Mouse (Mus musculus) liver, embryonic 12.5 days (tissue): ENCODE data around the gene Prl2c3. TPM values are rescaled to one million over a fixed set of nuclear protein-coding genes. Genes with fewer than 3 reads are reported as not detected.

Source experiments
- polyA plus RNA-seq: library from polyadenylated mRNA; unstranded; fragments of >200 nt; fragmentation: Nextera tagmentation; extraction: Ambion mirVana; gene quantifications from 2 replicates; pipeline ENCODE4 v1.2.1, GENCODE M21; 2016

Gene Prl2c3
- polyA plus RNA-seq, 1 experiment from 2014 or later: not detected

Other genes starting within 250 kb of the Prl2c3 start
- gene Ero1lb, start 234.2 kb downstream of the Prl2c3 start, polyA plus RNA-seq: 2.1 TPM in 2 replicates
- not detected in 2 replicates for gene Prl2c2, start 205.3 kb upstream of the Prl2c3 start, polyA plus RNA-seq